Mouse (Mus musculus) lung, adult 2 months (tissue): ENCODE data around the gene Gsdme.

ENCODE experiments used
- CTCF ChIP-seq: fragments of 200-500 bp; IDR thresholded peaks from 2 replicates; pipeline ENCODE4 v1.5.1; 2011; ENCODE audit warnings: mild to moderate bottlenecking, low read length, control low read depth; ENCODE audit not compliant: insufficient read depth
- POLR2A ChIP-seq: fragments of 200-500 bp; IDR thresholded peaks from 2 replicates; pipeline ENCODE4 v1.6.1; 2011; ENCODE audit warnings: low read depth, mild to moderate bottlenecking, control low read depth, low read length, borderline replicate concordance; ENCODE audit errors: extremely low read depth

- TF ChIP-seq CTCF (no peak), POLR2A (no peak)
Observed at GRCm38 (mm10) chr6:50222986-50223385, 40.7 kb downstream of the Gsdme start.
